Mouse (Mus musculus) kidney, embryonic 15.5 days (tissue): Measurements from ENCODE around the gene Chil5. TPM values are rescaled to one million over a fixed set of nuclear protein-coding genes. Genes with fewer than 3 reads are reported as not detected.
"Not testable (repeated sequence)": the region's sequence is repeated elsewhere in the genome, so short reads cannot be mapped to it uniquely, and the experiment has no call there.

ENCODE experiments used
- ATAC-seq: fragments of 200-750 bp; cut with Nextera tagmentation; replicated peaks from 2 replicates; pipeline ENCODE4 v1.8.0; 2017; ENCODE audit warnings: moderate TSS enrichment; ENCODE audit not compliant: low FRiP score
- H3K27ac ChIP-seq: fragments of 300-500 bp; sonication (generic); 2 replicates; pipeline ENCODE4 v1.5.1; 2015; ENCODE audit warnings: mild to moderate bottlenecking, inconsistent platforms
- H3K27me3 ChIP-seq: fragments of 300-500 bp; sonication (generic); 2 replicates; pipeline ENCODE4 v1.6.1; 2015; ENCODE audit warnings: inconsistent platforms
- H3K36me3 ChIP-seq: fragments of 300-500 bp; sonication (generic); 2 replicates; pipeline ENCODE4 v1.6.1; 2015; ENCODE audit warnings: inconsistent platforms
- H3K4me1 ChIP-seq: fragments of 300-500 bp; sonication (generic); 2 replicates; pipeline ENCODE4 v1.6.1; 2015; ENCODE audit warnings: inconsistent platforms
- H3K4me2 ChIP-seq: fragments of 300-500 bp; sonication (generic); 2 replicates; pipeline ENCODE4 v1.6.1; 2015; ENCODE audit warnings: moderate library complexity, mild to moderate bottlenecking, inconsistent platforms
- H3K4me3 ChIP-seq: fragments of 300-500 bp; sonication (generic); replicated peaks from 2 replicates; pipeline ENCODE4 v1.5.1; 2015; ENCODE audit warnings: mild to moderate bottlenecking, inconsistent platforms
- H3K9ac ChIP-seq: fragments of 300-500 bp; sonication (generic); 2 replicates; pipeline ENCODE4 v1.6.1; 2015; ENCODE audit warnings: mild to moderate bottlenecking, inconsistent platforms
- H3K9me3 ChIP-seq: fragments of 300-500 bp; sonication (generic); replicated peaks from 2 replicates; pipeline ENCODE4 v1.6.1; 2016; ENCODE audit warnings: inconsistent platforms
- WGBS: fragments of 180-500 bp; shearing (Covaris S2); methylation state at CpG from one replicate; pipeline ENCODE4 v1.1.7; 2015; ENCODE audit warnings: mixed read lengths; 5-methylcytosine and 5-hydroxymethylcytosine counted together
- polyA plus RNA-seq: library from polyadenylated mRNA; unstranded; fragments of >200 nt; fragmentation: Nextera tagmentation; extraction: Ambion mirVana; gene quantifications from 2 replicates; pipeline ENCODE4 v1.2.1, GENCODE M21; 2015

Gene Chil5
- not detected in 2 replicates for polyA plus RNA-seq

GRCm38 (mm10) chr3:106032781-106033180 lies at the start of gene Chil5:
Chil5 (minus strand) TSS chr3:106032814.
- Histone ChIP-seq H3K4me3 (no peak within 1 kb of the TSS), H3K4me1 (no peaks in the 10 kb centered on the region), H3K27me3 (no peaks in the 10 kb centered on the region), H3K36me3 (no peaks in the 10 kb centered on the region), H3K27ac (no peak within 1 kb of the TSS), H3K9me3 (no peaks in the 10 kb centered on the region), H3K4me2 (no peak within 1 kb of the TSS), H3K9ac (no peak within 1 kb of the TSS)
- 83% methylated on average over 1 of the region's 1 CpGs for WGBS
- no peak for ATAC-seq

- Histone ChIP-seq H3K4me1 (no peaks in the 10 kb centered on the region), H3K4me3 (no peak overlapping the region), H3K9ac (no peak overlapping the region), H3K36me3 (no peaks in the 10 kb centered on the region), H3K27me3 (no peaks in the 10 kb centered on the region), H3K27ac (no peak overlapping the region), H3K4me2 (no peak overlapping the region), H3K9me3 (no peaks in the 10 kb centered on the region)
- 0 out of 2 replicates have a peak, but pooled peaks have one; percentile 43 for ATAC-seq
- 50% methylated on average over 1 of the region's 1 CpGs for WGBS
These were observed 42.2 kb upstream of the Chil5 start for GRCm38 (mm10) chr3:106074824-106075223.

GRCm38 (mm10) chr3:106070994-106071393 lies 38.4 kb upstream of the Chil5 start:
- no peaks in the 10 kb centered on the region for H3K36me3 ChIP-seq
- WGBS = 85% methylated on average over 2 of the region's 2 CpGs
- no peak overlapping the region for H3K4me3 ChIP-seq
- H3K9me3 ChIP-seq = no peaks in the 10 kb centered on the region
- no peak for ATAC-seq
- H3K4me1 ChIP-seq = no peaks in the 10 kb centered on the region
- H3K27ac ChIP-seq = no peak overlapping the region
- no peak overlapping the region for H3K4me2 ChIP-seq
- no peak overlapping the region for H3K9ac ChIP-seq
- H3K27me3 ChIP-seq = no peaks in the 10 kb centered on the region

- H3K4me1 ChIP-seq, H3K4me3 ChIP-seq, ATAC-seq, H3K36me3 ChIP-seq, H3K4me2 ChIP-seq, H3K9ac ChIP-seq, H3K27ac ChIP-seq, H3K9me3 ChIP-seq, H3K27me3 ChIP-seq: not testable (repeated sequence)
- 40% methylated on average over 5 of the region's 5 CpGs for WGBS
These were observed 35.1 kb upstream of the Chil5 start for GRCm38 (mm10) chr3:106067707-106068106.

GRCm38 (mm10) chr3:106057966-106058365 lies 25.4 kb upstream of the Chil5 start:
- 87% methylated on average over 3 of the region's 3 CpGs for WGBS
- ATAC-seq = no peak
- H3K4me2 ChIP-seq = no peak overlapping the region

GRCm38 (mm10) chr3:106051896-106052295 lies 19.3 kb upstream of the Chil5 start:
- no peak for ATAC-seq
- H3K36me3 ChIP-seq = no peaks in the 10 kb centered on the region
- H3K9ac ChIP-seq = no peak overlapping the region
- WGBS = 71% methylated on average over 18 of the region's 18 CpGs
- no peaks in the 10 kb centered on the region for H3K27me3 ChIP-seq
- no peak overlapping the region for H3K27ac ChIP-seq
- no peak overlapping the region for H3K4me2 ChIP-seq
- H3K9me3 ChIP-seq = no peaks in the 10 kb centered on the region
- no peak overlapping the region for H3K4me3 ChIP-seq
- H3K4me1 ChIP-seq = no peaks in the 10 kb centered on the region

More at GRCm38 (mm10) chr3:106057966-106058365, 25.4 kb upstream of the Chil5 start:
- Histone ChIP-seq H3K9me3 (no peaks in the 10 kb centered on the region), H3K27ac (no peak overlapping the region), H3K27me3 (no peaks in the 10 kb centered on the region), H3K4me1 (no peaks in the 10 kb centered on the region), H3K36me3 (no peaks in the 10 kb centered on the region), H3K4me3 (no peak overlapping the region), H3K9ac (no peak overlapping the region)

GRCm38 (mm10) chr3:106040306-106040705 lies 7.7 kb upstream of the Chil5 start:
- H3K27ac ChIP-seq = no peak overlapping the region
- H3K27me3 ChIP-seq = no peaks in the 10 kb centered on the region
- no peaks in the 10 kb centered on the region for H3K4me1 ChIP-seq
- no peak overlapping the region for H3K4me3 ChIP-seq
- WGBS = 92% methylated on average over 2 of the region's 2 CpGs
- no peak overlapping the region for H3K4me2 ChIP-seq
- no peak overlapping the region for H3K9ac ChIP-seq
- no peaks in the 10 kb centered on the region for H3K36me3 ChIP-seq
- no peak for ATAC-seq
- no peaks in the 10 kb centered on the region for H3K9me3 ChIP-seq

GRCm38 (mm10) chr3:106024135-106024534 lies 8.5 kb downstream of the Chil5 start:
- H3K9ac ChIP-seq = no peak overlapping the region
- ATAC-seq = no peak
- no peaks in the 10 kb centered on the region for H3K9me3 ChIP-seq
- H3K4me3 ChIP-seq = no peak overlapping the region
- H3K27ac ChIP-seq = no peak overlapping the region
- WGBS = 77% methylated on average over 2 of the region's 2 CpGs
- no peaks in the 10 kb centered on the region for H3K4me1 ChIP-seq
- H3K27me3 ChIP-seq = no peaks in the 10 kb centered on the region
- no peak overlapping the region for H3K4me2 ChIP-seq
- H3K36me3 ChIP-seq = no peaks in the 10 kb centered on the region

GRCm38 (mm10) chr3:106021840-106022239 lies 10.8 kb downstream of the Chil5 start:
- Histone ChIP-seq H3K4me1 (no peaks in the 10 kb centered on the region), H3K27me3 (no peaks in the 10 kb centered on the region), H3K27ac (no peak overlapping the region), H3K9ac (no peak overlapping the region), H3K4me2 (no peak overlapping the region), H3K36me3 (no peaks in the 10 kb centered on the region), H3K9me3 (no peaks in the 10 kb centered on the region), H3K4me3 (no peak overlapping the region)
- ATAC-seq = no peak

- Histone ChIP-seq H3K4me1 (no peaks in the 10 kb centered on the region), H3K36me3 (no peaks in the 10 kb centered on the region), H3K4me2 (no peak within 1 kb of the TSS), H3K27ac (no peak within 1 kb of the TSS), H3K9me3 (no peaks in the 10 kb centered on the region), H3K4me3 (no peak within 1 kb of the TSS), H3K9ac (no peak within 1 kb of the TSS), H3K27me3 (no peaks in the 10 kb centered on the region)
- no peak for ATAC-seq
- 78% methylated on average over 2 of the region's 2 CpGs for WGBS
These were observed 18.1 kb downstream of the Chil5 start, which contains the start of gene Pifo for GRCm38 (mm10) chr3:106014546-106014945. Pifo (minus strand) TSS chr3:106014646.

- not testable (repeated sequence) for ATAC-seq, H3K9me3 ChIP-seq, H3K9ac ChIP-seq, H3K4me2 ChIP-seq, H3K36me3 ChIP-seq, H3K4me3 ChIP-seq, H3K27ac ChIP-seq, H3K27me3 ChIP-seq, H3K4me1 ChIP-seq
- 61% methylated on average over 10 of the region's 10 CpGs for WGBS
These were observed 29.3 kb downstream of the Chil5 start for GRCm38 (mm10) chr3:106003360-106003759.

- Histone ChIP-seq H3K4me2 (peak overlapping the region; percentile 51), H3K36me3 (no peaks in the 10 kb centered on the region), H3K27me3 (no peaks in the 10 kb centered on the region), H3K4me1 (0 out of 2 replicates have a peak, but pooled peaks cover 5% of the 10 kb centered on the region), H3K4me3 (peak overlapping the region; percentile 23), H3K27ac (no peak overlapping the region), H3K9ac (no peak overlapping the region), H3K9me3 (no peaks in the 10 kb centered on the region)
- 23% methylated on average over 17 of the region's 17 CpGs for WGBS
- ATAC-seq = peak; percentile 98
These were observed 30.9 kb downstream of the Chil5 start for GRCm38 (mm10) chr3:106001416-106002370.
